Mouse (Mus musculus) ovary, postnatal 36 days (tissue): ENCODE data around the gene Fmod.

Experiments
- DNase-seq: peaks from one replicate; pipeline ENCODE4 v3.0.0; 2022; ENCODE audit warnings: low spot score, mixed read lengths

Fmod gene

GRCm38 (mm10) chr1:134076789-134077188 lies 39.7 kb downstream of the Fmod start:
- DNase-seq: no peak

DNA sequence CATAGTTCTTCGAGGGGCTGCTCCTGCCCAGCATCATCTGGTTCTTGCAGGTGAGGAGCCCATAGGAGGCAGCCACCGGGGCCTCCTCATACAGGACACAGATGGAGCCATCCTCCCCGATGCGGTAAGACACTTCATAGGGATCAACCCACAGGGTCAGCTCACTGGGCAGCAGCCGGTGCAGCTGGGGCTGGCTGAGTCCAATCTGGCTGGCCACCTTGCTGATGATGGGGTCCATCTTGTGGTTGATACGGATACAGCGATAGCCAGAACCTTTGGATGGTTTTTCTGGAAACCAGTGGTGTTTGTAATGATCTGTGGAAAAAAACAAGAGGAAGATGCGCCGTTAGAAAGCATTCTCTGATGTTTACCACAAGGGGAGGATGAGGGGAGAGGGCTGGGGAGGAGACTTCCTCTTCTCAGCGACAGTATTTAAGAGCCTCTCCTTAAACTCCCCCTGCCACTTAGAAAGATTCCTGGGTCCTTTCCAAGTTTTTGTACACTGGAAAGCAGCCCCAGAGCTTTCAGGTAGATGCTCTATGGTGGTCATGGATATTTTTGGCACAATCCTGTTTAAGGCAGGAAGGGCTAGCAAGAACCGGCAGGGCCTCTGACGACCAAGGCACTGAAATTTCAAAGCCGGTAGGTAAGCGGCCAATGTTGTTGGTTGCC lies 40.5 kb downstream of the Fmod start:
- DNase-seq: no peak

GRCm38 (mm10) chr1:134078061-134078795 lies 41.2 kb downstream of the Fmod start:
- DNase-seq: no peak

DNA sequence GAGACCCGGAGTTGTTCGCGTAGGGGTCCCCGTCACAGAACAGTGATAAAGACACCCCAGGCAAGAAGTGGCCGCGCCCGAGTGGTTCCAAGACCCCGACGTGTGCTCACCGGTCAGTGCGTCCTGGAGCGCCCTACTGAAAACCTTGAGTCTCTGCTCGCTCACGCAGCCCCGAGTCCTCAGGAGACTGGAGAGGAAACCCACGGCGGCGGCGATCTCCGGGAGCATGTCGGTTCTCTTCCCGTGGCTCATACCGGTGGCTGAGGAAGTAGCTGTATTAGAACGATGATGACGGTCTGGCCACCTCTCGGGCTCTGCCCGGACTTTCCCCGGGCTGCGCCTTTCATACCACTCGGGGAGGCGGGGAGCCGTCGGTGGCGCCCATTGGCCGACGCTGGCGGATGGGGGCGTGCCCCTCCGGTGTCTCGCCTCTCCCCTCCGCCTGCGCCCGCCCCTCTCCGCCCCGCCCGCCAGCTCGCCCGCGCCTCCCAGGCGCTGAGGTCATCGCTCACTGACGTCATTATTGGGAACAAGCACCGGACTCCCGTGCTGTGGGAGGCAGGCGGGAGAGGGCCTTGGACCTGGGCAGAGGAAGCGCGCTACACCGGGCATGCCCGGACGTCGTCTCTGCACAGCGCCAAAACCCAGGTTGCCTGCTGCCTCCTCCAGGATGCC lies 41.9 kb downstream of the Fmod start, which contains the start of gene Btg2:
TSS of gene Btg2 (minus strand) at position 319 of the 675 bp plus-strand sequence.
- DNase-seq: peak; percentile 98

DNA sequence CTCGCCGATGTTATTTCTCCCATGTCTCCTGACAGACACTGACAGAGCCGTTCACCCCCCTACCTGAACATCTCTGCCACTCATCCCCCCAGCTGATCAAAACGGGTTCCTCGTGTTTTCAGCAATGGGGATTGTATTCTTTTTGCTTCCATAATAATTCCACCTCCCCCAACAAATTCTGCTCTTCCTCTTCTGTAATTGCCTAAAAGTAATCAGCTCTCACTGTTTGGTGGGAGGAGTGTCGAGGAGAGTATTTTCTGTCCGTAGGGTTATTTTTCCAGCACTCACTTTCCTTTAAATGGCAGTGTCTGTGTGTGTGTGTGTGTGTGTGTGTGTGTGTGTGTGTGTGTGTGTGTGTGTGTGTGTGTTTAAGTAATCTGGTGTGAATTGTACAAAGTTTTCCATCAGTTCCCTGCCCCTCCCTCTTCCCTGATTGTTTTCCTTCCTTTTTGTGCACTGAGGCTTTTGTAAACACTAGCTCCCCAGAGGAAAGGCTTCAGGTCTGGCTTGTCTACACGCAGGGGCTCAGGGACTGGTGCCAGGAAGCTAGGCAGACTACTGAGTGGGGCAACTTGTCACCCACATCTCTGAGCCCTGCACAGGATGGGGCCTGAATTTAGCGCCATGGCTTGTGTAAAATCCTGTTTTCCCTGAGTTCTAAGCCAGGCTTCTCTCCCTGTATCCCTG lies 42.6 kb downstream of the Fmod start:
- no peak for DNase-seq

GRCm38 (mm10) chr1:134080406-134080805 lies 43.4 kb downstream of the Fmod start:
- DNase-seq: no peak

GRCm38 (mm10) chr1:134080881-134081450 lies 43.9 kb downstream of the Fmod start:
- no peak for DNase-seq

GRCm38 (mm10) chr1:134082987-134083516 lies 46.0 kb downstream of the Fmod start:
- DNase-seq: peak; percentile 44

GRCm38 (mm10) chr1:134083676-134084075 lies 46.6 kb downstream of the Fmod start:
- no peak for DNase-seq

- DNase-seq: no peak
These were observed 47.1 kb downstream of the Fmod start for GRCm38 (mm10) chr1:134084128-134084527.

- DNase-seq: no peak
These were observed 49.0 kb downstream of the Fmod start for GRCm38 (mm10) chr1:134086017-134086416.

DNA sequence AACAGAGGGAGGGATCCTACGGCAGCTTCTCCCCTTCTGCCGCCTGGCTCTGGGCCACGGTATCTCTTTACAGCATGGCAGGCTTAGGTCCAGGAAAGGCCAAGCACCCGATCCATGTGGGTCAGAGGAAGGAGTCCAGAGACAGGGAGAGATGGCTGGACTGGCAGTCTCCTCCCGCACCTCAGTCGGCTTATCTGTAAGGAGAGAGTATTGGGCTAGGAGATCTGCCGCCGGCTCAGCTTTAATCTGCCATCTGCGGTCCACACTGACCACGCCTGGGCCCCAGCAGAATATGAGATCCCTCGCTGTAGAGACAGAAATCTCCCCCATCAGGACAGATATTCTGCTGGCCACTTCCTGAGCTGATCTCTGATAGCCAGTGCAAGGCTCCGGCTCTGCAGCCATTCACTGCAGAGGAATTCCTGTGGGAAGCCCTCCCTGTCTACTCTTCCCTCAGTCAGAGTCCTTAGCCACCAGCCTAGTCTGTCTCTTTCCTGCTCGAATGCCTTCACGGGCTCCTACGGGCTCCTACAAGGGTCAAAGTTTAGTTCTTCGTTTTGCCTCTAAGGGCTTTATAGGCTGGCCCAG lies 49.9 kb downstream of the Fmod start:
- DNase-seq: no peak

DNA sequence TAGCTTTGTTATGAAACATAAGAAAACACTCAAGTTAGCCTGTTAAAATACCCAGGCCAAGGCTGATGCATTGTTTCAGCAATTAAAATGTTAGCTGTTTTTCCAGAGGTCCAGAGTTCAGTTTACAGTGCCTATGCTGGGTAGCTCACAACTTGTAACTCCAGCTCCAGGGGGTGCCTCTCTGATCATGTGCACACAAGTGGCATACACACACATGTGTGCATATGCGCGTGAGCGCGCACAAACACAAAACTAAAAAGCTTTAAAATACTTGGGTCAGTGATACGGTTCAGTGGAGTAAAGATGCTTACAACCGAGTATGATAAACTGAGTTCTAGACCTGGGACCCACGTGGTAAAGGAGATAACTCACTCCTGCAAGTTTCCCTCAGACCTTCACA lies 52.0 kb downstream of the Fmod start:
- DNase-seq: no peak

GRCm38 (mm10) chr1:134091851-134092250 lies 54.8 kb downstream of the Fmod start:
- DNase-seq: no peak

DNA sequence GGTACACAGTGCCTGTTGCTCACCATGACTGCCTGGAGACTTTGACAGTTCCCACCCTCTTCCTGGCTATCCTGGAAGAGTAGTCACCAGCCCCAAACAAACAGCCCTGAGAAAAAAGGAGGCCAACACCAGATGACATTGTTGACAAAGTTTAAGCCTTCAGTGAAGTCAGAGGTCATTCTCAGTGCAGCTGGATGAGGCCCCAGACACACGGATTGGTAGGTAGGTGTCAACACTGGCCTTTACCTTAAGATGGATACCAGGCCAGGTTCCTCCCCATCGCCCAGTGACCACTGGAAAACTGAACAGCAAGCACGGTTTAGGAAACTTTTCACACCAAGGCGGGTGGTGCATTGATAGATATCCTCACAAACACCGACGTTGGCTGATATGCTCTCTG lies 55.3 kb downstream of the Fmod start:
- no peak for DNase-seq

- peak; percentile 93 for DNase-seq
These were observed 56.1 kb downstream of the Fmod start for GRCm38 (mm10) chr1:134092852-134093770.

DNA sequence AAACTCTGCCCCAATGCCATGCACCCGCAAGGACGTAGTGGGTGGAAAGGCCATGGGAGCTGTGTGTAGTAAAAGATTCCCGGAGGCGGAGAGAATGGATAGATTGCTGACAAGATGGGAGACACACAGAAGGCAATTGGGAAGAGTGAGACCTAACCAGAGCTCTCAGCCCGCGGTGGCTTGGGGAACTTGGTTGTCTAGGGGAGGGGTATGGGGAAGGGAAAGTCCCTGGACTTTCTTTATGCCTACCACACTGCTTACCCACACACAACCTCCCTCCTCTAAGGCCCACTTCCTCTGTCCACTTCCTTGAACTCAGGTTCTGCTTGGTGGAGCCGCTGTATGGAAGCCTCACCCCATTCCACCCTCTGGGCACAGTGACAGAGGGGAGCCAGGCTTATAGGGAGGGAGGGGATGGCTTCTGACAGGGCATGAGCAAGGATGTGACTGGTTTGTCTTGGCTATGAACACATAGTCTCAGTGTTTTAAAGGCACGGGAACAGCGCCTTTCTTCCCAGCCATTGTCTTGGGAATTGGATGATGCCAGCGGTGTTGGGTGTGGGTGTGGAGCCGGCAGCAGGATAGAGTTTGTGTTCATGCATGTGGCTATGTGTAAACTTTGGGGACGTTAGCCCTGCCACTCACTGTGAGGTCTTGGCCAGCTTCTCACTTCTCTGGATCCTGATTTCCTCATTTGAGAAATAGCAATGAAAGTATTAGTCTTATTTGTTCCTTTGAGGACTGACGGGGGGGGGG lies 56.9 kb downstream of the Fmod start:
- no peak for DNase-seq

GRCm38 (mm10) chr1:134095033-134095612 lies 58.1 kb downstream of the Fmod start:
- DNase-seq: no peak

DNA sequence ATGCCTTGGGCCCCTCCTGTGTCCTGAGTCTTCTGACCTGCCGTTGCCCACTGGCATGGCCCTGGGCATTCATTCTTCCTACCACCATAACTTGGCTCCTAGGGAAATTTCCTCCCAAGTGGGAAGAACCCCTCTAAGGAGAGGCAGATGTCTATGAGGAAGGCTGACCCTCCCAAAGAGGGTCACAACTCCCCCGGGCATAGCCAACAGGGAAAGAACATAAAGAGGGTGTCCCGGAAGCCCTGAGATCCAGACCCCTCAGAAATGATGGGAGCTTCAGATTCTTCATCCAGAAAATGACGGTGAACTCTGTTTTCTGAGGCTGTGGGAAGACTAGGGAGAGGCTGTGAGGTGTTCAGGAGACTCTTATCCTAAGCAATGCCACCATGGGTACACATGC lies 58.7 kb downstream of the Fmod start:
- DNase-seq: no peak
